Mouse (Mus musculus): ENCODE results near the gene Epyc. TPM values are rescaled to one million over a fixed set of nuclear protein-coding genes. Genes with fewer than 3 reads are reported as not detected.

Gene Epyc
- not detected for total RNA-seq (2023)

GRCm38 (mm10) chr10:97643768-97644167 is at the start of gene Epyc:
Gene Epyc, plus strand, starts transcription at chr10:97644068.

DNA sequence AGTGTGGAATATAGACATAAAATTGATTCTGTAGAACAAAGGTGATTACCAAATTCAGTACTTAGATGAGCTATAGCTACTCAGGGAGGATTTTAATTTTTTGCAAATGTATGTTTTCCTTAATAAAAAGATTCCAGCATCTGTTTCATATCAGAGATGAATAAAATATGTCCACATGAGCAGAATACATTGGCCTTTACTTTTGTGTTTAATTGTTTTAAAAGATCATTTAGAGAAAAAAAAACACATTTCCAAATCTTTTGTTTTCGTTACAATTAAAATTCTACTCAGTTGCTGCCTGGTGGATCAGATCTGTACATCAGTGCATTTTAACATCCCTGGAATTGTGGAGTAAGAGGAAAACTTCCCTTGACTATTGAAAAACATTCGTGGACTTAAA is 37.3 kb upstream of the Epyc start, which contains the start of gene Kera:
Gene Kera, plus strand, starts transcription at position 301 of the 400 bp plus-strand sequence.

GRCm38 (mm10) chr10:97692913-97693312 is 49.0 kb downstream of the Epyc start, which contains the start of gene Ccer1:
Gene Ccer1, plus strand, starts transcription at chr10:97693059.

DNA sequence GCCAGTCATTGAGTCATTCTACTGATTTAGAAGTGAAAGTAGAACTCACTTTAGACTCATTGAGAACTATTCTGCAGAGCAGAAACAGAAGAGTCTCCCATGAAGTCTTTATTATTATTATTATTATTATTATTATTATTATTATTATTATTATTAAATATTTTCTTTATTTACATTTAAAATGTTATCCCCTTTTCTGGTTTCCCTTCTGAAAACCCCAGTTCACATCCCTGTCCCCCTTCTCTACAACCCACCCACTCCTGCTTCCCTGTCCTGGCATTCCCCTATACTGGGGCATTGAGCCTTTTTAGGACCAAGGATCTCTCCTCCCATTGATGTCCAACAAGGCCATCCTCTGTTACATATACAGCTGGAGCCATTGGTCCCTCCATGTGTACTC is 82.8 kb downstream of the Epyc start, which contains the start of gene C030005K15Rik:
Gene C030005K15Rik, minus strand, starts transcription at position 101 of the 400 bp plus-strand sequence.

Other genes starting within 250 kb of the Epyc start
- gene Dcn, start 164.5 kb upstream of the Epyc start, total RNA-seq (2023), result 1 to 10 TPM; 5.1 to 7.6 TPM
- gene Lum, start 78.9 kb upstream of the Epyc start, total RNA-seq (2023), result 1 to 10 TPM; 1.3 to 1.6 TPM
- gene Kera, start 37.2 kb upstream of the Epyc start, total RNA-seq (2023), result not detected
- not detected for gene Ccer1, start 49.0 kb downstream of the Epyc start, total RNA-seq (2023)
- gene C030005K15Rik, start 82.7 kb downstream of the Epyc start, total RNA-seq (2023), result not detected